Mouse (Mus musculus) left cerebral cortex, adult 8-10 months (tissue): Measurements from ENCODE around the gene Nudt6. TPM values are rescaled to one million over a fixed set of nuclear protein-coding genes. Genes with fewer than 3 reads are reported as not detected.

Experiments
- DNase-seq, 2 experiments: peaks; one replicate each; pipeline ENCODE4 v3.0.0; 2022; ENCODE audit warnings: low spot score in 2 of 2
- total RNA-seq, 4 experiments: library from RNA; stranded (reverse); gene quantifications; 2 replicates each; pipeline ENCODE4 v1.2.4; 2022

Gene Nudt6
- total RNA-seq: 1 to 10 TPM; 5.7 to 7.7 (median 6.7) TPM

DNA sequence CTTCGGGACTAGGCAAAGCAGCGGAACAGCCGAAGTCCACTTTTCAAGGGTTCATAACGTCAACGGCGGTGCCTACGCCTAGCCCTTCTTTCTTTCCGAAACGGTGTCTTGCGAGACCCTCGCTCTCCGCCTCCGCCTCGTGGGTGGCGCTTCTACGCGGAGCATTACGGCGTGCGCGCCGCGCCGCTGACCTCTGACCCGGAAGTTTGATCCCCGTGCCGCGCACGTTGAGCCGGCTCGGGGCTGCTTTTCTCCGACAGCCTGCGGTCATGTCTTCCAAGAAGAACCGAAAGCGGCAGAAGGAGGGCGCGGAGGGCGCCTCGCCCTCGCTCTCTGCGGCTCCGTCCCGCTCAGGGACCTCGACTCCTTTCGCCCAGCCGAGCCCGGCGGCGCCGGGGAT is at the start of gene Nudt6:
TSS of gene Nudt6 (minus strand) at position 140 of the 400 bp plus-strand sequence.
- DNase-seq: peak; percentile 83 to 87

DNA sequence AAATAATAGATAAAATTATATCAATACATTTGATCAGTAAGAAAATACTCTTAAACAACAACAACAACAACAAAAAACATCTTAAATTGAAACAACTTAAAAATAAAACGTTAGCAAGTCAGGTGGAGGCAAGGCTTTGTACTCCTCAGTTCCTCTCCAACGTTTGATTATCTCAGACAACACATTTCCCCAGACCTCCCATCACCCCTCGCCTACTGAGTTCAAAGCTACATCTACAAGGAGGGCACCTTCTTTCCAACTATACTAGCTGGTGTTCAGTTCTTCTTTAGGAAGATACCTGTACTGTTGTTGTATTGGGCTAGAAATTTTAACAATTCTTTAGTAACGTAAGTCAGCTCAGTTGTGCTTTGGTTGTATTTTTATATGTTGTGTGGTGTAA is 49.3 kb upstream of the Nudt6 start:
- no peak for DNase-seq

DNA sequence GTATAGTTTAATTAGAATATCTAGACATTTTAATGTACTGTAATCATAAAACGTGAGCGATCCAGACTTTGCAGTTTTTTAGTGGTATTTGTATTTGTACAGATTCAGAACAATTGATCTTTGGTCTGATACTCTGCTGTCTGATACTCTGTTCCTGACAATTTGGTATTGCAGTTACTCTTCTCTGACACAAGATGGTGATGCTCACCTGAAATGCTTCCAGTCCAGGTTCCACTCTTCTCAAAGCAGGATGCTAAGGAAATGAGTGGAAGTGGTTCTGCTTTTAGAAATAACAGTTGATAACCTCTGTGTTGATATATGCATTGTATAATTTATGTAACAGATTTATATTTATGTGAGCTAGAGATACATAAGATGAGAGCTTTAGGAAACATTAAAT is 48.2 kb upstream of the Nudt6 start:
- no peak for DNase-seq

DNA sequence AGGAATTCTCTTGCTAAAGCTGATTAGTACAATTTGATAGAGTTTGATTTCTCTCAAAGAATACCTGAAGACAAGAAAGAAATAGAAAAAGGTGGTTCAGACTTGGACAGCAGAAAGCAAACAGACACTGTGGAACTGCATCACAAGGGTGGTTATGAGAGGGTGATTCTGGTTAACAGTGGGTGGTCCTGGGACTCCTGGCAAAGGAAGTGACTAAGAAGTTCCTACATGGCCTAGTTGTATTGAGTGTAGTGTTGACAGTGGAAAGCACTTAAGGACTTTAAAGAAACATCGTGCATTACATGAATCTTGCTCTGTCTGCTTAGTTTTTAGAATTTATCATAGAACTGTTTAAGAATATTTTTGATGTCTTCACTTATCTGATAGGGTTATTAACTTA is 36.0 kb upstream of the Nudt6 start:
- no peak for DNase-seq

DNA sequence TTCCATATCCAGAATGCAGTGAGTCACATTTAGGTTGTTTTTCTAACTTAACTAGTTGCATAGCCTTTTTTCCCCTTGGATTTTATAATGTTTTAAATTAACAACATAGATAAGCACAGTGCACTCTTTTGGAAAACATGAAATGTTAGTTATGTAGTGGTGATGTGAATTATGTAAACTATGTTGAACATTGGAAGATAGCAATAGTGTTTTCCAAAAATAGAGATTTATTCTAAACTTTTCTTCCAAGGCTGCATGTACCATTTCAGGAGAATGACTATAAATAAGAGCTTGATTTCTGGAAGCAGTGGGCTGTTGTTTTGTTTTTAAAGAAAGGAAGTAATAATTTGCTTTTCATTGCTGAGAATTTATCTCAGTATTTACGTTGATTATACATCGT is 23.4 kb upstream of the Nudt6 start:
- no peak for DNase-seq

DNA sequence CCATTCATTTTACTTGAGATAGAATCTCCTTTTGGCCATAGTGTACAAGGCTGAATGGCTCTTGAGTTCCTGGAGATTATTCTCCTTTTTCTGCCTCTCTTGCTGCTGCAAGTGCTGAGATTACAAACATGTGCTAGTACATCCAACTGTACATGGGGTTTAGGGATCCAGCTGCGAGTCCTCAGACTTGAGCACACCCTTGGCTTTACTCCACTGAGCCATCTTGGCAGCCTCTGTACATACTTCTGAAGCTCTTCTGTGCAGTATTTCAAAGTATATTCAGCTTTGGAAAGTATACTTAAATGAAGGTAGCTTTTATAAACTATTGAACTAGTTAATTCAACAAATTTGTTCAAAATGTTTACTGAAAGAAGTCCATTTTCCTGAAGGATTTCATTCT is 19.8 kb upstream of the Nudt6 start:
- DNase-seq: no peak

DNA sequence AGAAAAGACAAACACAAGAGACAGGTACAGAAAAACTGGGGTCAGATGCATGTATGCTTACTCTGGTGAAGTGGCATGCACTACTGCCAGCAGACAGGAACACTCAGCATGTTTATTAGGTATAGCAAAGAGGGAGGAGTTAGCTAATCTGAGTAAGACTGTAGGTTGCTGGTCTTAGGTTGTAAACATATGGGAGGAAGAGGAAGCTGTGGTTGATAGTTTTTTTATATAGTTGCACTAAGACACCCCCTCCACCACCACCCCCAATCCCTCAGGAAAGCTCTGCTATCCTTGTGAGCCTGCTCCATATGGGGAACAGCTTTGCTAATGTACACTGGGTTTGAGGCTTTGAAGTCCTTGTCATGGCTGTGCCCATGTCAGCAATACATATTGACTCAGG is 10.3 kb upstream of the Nudt6 start:
- DNase-seq: no peak

DNA sequence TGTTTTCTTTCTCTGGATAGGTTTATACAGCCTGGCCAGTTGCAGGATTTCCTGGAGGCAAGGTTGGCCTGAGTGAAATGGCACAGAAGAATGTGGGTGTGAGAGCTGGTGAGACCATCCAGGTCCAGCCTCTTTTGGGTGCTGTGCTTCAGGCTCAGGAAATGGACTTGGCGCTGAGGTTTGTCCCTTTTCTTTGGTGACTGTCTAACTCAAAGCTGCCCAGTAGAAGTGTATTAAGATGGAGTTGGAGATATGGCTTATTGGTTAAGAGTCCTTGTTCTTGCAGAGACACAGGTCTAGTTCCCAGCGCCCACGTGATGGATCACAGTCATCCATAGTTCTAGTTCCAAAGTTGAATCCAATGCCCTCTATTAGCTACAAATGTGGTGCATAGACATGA is 6.1 kb upstream of the Nudt6 start:
- DNase-seq: no peak

DNA sequence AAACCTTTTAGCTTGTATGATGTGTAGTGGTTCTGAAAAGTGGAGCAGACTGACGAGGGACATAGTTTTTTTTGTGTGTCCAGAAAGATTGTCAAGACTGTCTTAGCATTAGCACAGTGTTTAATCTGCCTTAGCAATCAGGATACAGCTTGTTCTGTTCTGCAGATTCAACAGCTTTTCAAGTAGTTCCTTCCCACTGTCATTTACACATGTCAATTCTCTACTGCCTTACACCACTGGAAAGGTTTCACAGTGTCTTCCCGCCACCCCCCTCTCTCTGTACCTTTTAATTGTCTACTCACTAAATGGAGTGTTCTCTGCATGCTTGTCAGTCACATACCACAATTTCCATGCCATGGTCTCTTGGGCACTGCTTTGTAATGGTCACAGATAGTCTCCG is 1.2 kb upstream of the Nudt6 start:
- no peak for DNase-seq

DNA sequence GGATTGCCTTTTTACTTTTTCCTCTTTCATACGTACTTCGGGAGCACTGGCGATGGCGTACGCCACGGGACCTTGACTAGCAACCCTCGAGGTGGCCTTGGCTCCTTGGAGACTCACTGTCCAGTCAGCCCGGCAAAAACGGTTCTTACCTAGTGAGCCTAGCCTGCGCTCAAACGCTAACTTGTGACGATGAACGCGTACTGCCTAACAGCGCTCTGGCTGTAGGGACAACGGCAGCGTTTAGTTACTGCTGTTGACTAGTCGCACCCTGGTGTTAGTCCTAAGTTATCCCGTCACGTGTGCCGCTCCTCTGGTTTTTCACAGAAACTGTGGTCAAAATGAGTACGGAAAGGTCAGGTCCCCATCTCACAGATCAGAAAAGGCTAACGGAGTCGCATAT is 630 bp upstream of the Nudt6 start:
- peak in 1 of 2 experiments; percentile 22 for DNase-seq

DNA sequence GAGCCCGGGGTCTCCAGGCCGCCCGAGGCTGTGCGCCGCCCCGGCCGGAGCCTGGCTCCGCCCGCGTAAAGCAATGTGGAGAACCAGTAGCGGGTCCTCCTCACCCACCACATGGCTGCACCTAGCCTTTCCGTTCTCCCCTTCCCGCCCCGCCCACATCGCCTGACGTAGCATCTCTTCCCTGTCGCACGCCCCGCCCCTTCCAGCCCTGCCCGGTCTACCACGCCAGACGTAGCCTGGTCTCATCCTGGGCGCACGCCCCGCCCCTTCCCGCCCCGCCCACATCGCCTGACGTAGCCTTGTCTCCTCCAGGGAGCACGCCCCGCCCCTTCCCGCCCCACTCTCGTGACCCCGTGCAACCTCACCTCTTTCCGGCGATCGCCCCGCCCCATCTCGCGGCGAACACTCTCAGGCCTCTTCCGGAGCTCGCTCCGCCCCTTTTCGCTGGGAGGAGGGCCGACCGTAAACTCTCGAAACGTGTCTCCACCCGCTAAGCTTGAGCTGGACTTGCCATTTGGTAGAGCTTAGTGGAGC is 486 bp downstream of the Nudt6 start, which contains the start of gene Spata5:
TSS of gene Spata5 (plus strand) at position 439 of the 534 bp plus-strand sequence.
- DNase-seq: peak; percentile 83 to 97

DNA sequence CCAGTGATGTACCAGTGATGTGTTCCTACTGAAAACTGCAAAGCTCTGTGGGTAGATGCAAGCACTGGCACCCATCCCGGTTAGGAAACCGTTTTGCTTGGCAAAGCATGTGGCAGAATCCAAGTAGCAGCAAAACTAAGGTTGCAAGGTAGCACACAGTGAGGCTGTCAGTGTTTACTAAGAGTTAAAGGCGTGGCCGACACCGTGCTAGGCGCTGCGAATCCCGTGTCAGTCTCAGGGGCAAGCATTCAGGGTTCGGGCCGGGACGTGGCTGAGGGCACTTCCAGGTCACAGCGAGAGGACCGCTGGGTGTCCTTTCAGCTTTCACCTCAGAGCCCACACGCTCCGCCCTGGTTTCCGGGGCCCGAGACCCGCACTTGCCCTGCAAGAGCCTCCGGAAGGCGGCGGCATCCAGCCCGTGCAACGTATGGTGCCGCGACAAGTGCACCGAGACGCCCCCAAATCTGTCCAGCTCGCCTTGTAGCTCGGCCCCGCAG is 1.0 kb downstream of the Nudt6 start:
- DNase-seq: peak in 1 of 2 experiments; percentile 78

DNA sequence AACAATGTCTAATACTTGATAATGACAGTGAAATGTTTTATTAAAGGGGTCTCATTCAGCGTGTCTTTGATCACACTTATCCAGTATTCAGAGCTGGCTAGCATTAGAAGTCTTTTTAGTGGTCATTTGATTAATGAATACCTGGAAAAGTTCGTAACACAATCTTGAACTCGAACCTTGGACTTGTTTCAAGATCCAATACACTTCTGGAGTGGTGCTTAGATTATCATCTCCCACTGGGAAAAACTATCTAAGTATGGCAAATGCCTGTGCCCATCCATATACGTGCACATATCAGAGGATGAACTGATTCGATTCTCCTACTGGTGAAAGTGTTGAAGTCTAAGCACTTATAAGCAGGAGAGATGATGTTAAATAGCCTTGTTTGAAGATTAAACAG is 1.7 kb downstream of the Nudt6 start:
- no peak for DNase-seq

DNA sequence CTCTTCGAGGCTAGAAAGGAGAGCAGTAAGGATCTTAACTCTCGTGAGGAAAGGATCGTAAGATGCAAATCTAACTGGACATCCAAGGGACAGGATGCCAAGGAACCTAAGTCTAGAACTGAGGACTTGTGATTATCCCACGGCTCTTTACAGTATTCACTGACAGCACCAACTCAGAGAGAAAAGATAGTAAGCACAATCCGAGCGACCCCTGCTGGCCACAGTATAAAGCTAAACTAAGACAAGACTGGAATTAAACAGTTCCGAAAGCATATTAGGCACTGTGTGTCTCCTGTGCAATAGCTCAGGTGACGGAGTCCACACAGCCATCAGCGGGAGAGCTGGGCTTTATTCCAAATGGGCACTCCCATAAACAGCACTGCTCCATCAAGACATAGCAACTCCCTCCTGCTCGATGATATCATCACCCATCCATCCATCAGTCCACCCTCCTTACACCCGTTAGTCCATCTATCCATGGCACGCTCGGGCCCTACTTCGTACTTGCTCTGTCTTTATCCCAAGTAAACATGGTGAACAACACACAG is 5.5 kb downstream of the Nudt6 start:
- peak; percentile 31 to 51 for DNase-seq

DNA sequence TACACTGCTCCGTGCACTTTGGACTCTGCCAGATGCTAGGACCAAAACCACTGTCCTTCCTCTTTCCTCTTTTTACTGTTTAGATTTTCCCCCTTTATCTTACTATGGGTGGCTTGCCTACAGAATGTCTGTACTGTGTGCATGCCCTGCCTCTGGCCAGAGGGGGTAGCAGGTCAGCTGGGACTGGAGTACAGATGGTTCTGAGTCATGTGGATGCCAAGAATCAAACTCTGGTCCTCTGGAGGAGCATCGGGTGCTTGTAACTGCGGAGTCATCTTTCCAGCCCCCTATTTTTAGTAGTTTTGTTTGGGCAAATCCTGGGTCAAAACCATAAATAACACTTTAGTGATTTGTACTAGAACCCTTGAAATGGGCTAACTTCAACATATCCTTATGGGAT is 6.6 kb downstream of the Nudt6 start:
- no peak for DNase-seq

DNA sequence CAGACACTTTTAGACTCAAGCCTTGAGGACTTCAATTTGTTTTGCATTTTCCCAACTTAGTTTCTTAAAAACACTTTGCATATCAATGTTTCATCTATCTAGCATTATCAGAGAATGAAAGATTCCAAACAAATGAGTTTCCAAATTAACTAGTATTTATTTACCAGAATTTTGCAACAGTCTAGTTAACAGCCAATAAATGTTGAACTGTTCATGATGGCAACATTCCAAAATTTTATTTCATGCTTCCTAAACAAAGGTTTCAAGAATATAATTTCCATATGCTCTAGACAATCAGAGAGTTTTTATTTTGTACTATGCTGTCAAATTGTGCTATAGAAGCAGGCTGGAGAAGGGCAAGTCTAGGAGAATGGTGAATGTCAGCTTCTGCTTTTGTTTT is 12.4 kb downstream of the Nudt6 start:
- DNase-seq: no peak

DNA sequence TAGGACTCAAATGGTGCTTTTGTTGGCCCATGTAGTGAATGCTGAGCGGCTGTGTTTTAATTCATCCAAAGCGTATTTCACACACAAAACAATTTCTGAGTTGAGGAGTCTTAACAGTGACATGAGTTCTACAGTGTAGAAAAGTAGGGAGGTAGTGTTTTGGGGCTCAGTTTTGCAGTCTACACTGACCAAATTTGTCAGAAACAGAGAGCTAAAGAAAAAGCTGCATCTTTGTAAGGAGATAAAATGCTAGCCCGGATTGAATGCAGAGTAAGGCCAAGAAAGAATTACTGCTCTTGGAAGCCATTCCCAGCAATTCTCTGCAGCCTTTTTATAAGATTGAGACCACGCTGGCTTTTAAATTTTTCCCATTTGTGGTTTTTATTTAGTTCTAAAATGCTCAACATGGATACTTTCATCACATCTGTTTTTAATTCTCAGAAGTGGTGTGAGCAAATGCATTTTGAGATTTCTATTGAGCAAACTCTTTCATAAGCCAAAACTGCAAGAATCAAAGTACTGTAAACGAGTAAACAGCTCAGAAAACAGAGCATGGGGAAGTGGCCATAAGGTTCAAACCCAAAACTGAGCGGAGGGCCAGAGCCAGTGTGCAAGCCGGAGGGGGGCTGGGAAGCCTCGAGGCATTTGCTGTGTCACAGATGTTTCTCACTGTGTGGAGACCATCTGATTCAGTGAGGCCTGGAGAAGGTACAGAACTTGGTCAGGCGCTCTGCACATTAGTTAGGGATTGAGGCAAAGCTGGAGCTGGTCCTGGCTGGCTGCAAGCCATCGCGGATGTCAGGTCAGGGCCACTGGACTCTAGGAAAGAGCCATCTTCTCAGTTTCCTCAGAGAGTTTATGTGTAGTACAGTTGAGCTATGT is 18.0 kb downstream of the Nudt6 start:
- DNase-seq: no peak

DNA sequence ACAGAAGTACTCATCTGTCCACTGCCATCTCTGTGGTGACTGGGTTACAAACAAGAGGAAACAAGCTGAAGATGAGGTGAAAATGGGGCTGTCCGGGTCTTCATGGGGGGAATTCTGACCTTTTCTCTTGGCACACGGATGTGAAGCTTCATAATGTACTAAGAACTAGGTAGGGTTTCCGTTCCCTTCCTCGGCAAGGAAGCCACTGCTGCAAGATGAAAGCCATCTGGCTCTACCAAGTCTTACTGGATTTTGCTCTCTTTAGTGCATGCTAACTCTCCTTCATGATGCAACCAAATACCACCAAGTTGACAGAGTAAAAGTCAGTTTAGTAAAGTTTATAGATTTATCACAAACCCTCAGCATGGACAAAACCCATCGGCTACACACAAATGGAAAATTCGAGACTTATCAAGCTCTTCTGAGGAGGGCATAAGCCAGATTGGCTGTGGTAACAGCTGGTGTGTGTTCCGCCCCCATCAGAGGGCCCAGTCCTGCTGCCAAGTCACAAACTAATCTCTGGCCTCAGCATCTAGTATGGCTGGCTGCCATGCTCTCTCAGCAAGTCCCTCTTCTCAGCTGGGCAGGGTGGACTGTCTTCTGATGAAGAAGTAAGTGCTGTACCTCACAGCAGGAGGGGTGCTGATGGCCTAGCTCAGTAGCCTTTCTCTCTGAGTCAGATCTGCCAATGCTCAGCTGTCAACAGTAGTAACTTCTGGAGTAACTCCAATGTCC is 21.2 kb downstream of the Nudt6 start:
- DNase-seq: no peak

DNA sequence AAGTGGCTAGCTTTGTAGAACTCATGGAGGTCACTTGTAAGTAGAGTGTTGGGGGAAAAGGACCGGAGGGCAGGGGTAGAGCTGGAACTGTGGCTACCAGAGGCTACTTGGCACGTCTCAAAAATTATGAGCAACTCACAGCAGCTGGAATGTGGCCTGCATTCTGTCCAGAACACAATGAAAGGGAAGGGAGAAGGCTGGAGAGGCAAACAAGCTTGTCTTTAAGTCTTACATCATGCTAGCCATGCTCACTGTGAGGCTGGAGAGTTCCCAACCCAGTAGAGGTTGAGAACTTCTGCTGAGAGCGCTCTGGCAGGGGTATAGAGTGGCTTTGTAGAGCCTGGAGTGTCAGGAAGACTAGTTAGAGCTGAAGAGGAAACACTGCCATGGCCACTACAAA is 22.4 kb downstream of the Nudt6 start:
- no peak for DNase-seq

DNA sequence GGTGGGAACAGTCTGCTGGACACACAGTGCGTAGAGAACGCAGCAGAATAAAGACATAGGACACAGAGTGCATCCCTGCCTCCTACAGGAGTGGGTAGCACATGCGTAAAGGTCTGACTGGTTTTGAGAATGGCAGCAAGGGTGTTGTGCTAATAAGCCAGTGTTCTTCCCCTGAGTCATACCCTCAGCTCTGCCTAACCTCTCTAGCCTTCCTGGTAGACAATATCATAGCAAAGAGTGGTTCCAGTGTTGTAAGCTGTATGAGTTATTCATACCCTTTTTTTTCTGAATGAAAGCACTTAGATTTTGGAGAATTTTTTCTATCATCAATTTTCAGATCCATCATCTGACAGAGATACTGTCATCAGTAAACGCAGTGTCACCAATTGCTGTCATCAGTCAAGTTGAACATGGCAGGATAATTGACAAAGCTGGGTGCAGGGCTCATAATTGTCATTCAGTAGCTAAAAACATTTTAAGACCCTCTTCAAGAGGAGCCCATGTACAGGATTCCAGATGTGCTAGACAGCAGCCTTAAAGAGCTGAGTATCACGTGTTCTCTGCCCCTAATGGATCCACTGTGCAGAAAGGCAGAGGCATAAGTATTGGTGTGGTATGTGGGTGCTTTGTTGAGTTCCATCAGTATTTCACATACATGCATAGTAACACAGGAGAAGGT is 22.9 kb downstream of the Nudt6 start:
- no peak for DNase-seq

DNA sequence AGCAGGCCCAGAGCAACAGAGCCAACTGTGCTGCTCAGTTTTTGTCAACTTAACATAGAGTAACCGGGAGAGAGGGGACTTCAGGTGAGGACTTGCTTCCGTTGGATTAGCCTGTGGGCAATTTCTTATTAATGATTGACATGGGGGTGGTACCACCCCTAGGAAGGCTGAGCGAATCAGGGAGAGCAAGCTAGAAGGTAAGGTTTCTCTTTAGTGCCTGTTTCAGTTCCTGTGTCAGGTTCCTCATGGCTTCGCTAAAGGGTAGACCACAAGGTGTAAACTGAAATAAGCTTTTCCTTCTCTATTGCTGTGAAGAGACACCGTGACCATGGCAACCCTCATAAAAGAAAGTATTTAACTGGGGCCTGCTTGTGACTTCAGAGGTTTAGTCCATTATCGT is 32.7 kb downstream of the Nudt6 start:
- DNase-seq: no peak
